Mouse (Mus musculus): ENCODE measurements around the gene Olfr3. TPM values are rescaled to one million over a fixed set of nuclear protein-coding genes. Genes with fewer than 3 reads are reported as not detected.

Gene Olfr3
- polyA plus RNA-seq (2012; rRNA removed), result not detected in 2 replicates

GRCm38 (mm10) chr2:36816932-36817331, at the start of gene Olfr3:
Olfr3 (minus strand) TSS chr2:36817032.

GRCm38 (mm10) chr2:36862560-36862959, 45.7 kb upstream of the Olfr3 start, which contains the start of gene Olfr351:
Olfr351 (minus strand) TSS chr2:36862660.

DNA sequence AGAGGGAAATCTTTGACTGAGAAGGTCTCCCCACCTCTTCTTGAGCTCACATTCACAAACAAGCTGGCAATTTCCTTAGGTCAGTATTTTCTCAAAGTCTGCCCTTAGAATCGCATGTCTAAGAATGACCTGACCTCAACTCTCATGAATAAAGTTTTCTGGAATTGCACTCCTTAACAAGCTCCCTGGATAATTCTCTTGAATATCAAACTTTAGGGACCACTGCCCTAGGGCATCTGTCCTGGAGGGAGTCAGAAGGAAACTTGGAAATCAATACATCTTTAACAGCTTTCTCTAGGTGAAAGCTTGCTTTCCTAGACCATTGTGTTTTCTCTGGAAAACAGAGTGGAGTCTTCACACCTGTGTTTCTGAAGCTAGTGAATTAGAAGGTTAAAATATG, 29.2 kb upstream of the Olfr3 start, which contains the start of gene Olfr350:
Gene Olfr350 (plus strand): TSS at position 301 of the 400 bp plus-strand sequence.

GRCm38 (mm10) chr2:36790238-36790637, 26.6 kb downstream of the Olfr3 start, which contains the start of gene Olfr50:
Olfr50 (plus strand) TSS chr2:36790538.

GRCm38 (mm10) chr2:36783976-36784375, 32.9 kb downstream of the Olfr3 start, which contains the start of gene Olfr348:
Olfr348 (plus strand) TSS chr2:36784276.

Other genes with a start within 250 kb of the Olfr3 start
- gene Olfr345, start 177.0 kb downstream of the Olfr3 start, polyA plus RNA-seq (2012; rRNA removed), result not detected in 2 replicates
- gene Olfr346, start 131.2 kb downstream of the Olfr3 start, polyA plus RNA-seq (2012; rRNA removed), result not detected in 2 replicates
- not detected in 2 replicates for gene Olfr347, start 85.1 kb downstream of the Olfr3 start, polyA plus RNA-seq (2012; rRNA removed)
- gene Olfr348, start 32.8 kb downstream of the Olfr3 start, polyA plus RNA-seq (2012; rRNA removed), result not detected in 2 replicates
- gene Olfr50, start 26.5 kb downstream of the Olfr3 start, polyA plus RNA-seq (2012; rRNA removed), result not detected in 2 replicates
- not detected in 2 replicates for gene Olfr350, start 29.3 kb upstream of the Olfr3 start, polyA plus RNA-seq (2012; rRNA removed)
- not detected in 2 replicates for gene Olfr351, start 45.6 kb upstream of the Olfr3 start, polyA plus RNA-seq (2012; rRNA removed)
- gene Olfr352, start 51.4 kb upstream of the Olfr3 start, polyA plus RNA-seq (2012; rRNA removed), result not detected in 2 replicates
- not detected in 2 replicates for gene Olfr353, start 75.9 kb upstream of the Olfr3 start, polyA plus RNA-seq (2012; rRNA removed)
- gene Olfr354, start 88.6 kb upstream of the Olfr3 start, polyA plus RNA-seq (2012; rRNA removed), result not detected in 2 replicates
- gene Olfr355, start 111.9 kb upstream of the Olfr3 start, polyA plus RNA-seq (2012; rRNA removed), result not detected in 2 replicates
- gene Olfr356, start 120.1 kb upstream of the Olfr3 start, polyA plus RNA-seq (2012; rRNA removed), result not detected in 2 replicates
- gene Olfr357, start 176.8 kb upstream of the Olfr3 start, polyA plus RNA-seq (2012; rRNA removed), result not detected in 2 replicates
- gene Olfr358, start 192.3 kb upstream of the Olfr3 start, polyA plus RNA-seq (2012; rRNA removed), result not detected in 2 replicates
- not detected in 2 replicates for gene Olfr360, start 248.7 kb upstream of the Olfr3 start, polyA plus RNA-seq (2012; rRNA removed)

Measured in central nervous system, embryonic 14 days (tissue).